Mouse (Mus musculus) brain, embryonic 14.5 days (tissue): ENCODE results near the gene Lef1.

Source experiments
- CTCF ChIP-seq: fragments of 200-500 bp; IDR thresholded peaks from 2 replicates; pipeline ENCODE4 v1.5.1; 2012; ENCODE audit warnings: inconsistent platforms, mild to moderate bottlenecking, moderate library complexity, borderline replicate concordance; ENCODE audit not compliant: insufficient read depth, insufficient read length; ENCODE audit errors: extremely low read depth
- POLR2A ChIP-seq: fragments of 200-500 bp; IDR thresholded peaks from 2 replicates; pipeline ENCODE4 v1.6.1; 2012; ENCODE audit warnings: mild to moderate bottlenecking, inconsistent platforms, borderline replicate concordance; ENCODE audit not compliant: poor library complexity, insufficient read depth, insufficient read length, severe bottlenecking; ENCODE audit errors: extremely low read depth

- TF ChIP-seq CTCF (no peak), POLR2A (no peak)
Observed at GRCm38 (mm10) chr3:131198991-131199390, 88.7 kb downstream of the Lef1 start.
